Mouse (Mus musculus) brain, embryonic 14.5 days (tissue): ENCODE measurements around the gene 1810043G02Rik.
"Not testable (repeated sequence)": the region's sequence is repeated elsewhere in the genome, so short reads cannot be mapped to it uniquely, and the experiment has no call there.

Experiments
- CTCF ChIP-seq: fragments of 200-500 bp; IDR thresholded peaks from 2 replicates; pipeline ENCODE4 v1.5.1; 2012; ENCODE audit warnings: inconsistent platforms, mild to moderate bottlenecking, moderate library complexity, borderline replicate concordance; ENCODE audit not compliant: insufficient read depth, insufficient read length; ENCODE audit errors: extremely low read depth
- POLR2A ChIP-seq: fragments of 200-500 bp; IDR thresholded peaks from 2 replicates; pipeline ENCODE4 v1.6.1; 2012; ENCODE audit warnings: mild to moderate bottlenecking, inconsistent platforms, borderline replicate concordance; ENCODE audit not compliant: poor library complexity, insufficient read depth, insufficient read length, severe bottlenecking; ENCODE audit errors: extremely low read depth

- TF ChIP-seq CTCF, POLR2A: not testable (repeated sequence)
Measured at GRCm38 (mm10) chr10:77950468-77950867, 27.9 kb upstream of the 1810043G02Rik start.
